Comparison of ENCODE assay signal across 7 mouse cellular contexts in genomic region chr19:36056502-36057221, GRCm38 (mm10). TPM values are rescaled to one million over a fixed set of nuclear protein-coding genes. Genes with fewer than 3 reads are reported as not detected.
DNase-seq lines count a peak whose midpoint lies in the region; ATAC-seq and TF ChIP-seq lines count a peak whose summit lies in the region.

No protein-coding gene starts in this region.

- H3K36me3 ChIP-seq in embryonic facial prominence, embryonic 15.5 days = no peaks in the 10 kb centered on the region
- no peaks in the 10 kb centered on the region for H3K36me3 ChIP-seq in limb, embryonic 10.5 days

- H3K4me3 ChIP-seq in bone marrow, adult 2 months (replicated peaks; ENCODE audit: control insufficient read depth, low read depth, low read length) = no peak overlapping the region
- peak overlapping the region; percentile 54 for H3K4me3 ChIP-seq in embryonic facial prominence, embryonic 15.5 days (replicated peaks)
- H3K4me3 ChIP-seq in limb, embryonic 10.5 days = peak overlapping the region; percentile 65

- no peaks in the 10 kb centered on the region for H3K4me1 ChIP-seq in bone marrow, adult 2 months (ENCODE audit: control insufficient read depth, insufficient read depth, low read length)
- H3K4me1 ChIP-seq in embryonic facial prominence, embryonic 15.5 days = peaks cover 11% of the 10 kb centered on the region; the same call in 1 of the 2 replicates
- peaks cover 7% of the 10 kb centered on the region for H3K4me1 ChIP-seq in limb, embryonic 10.5 days

- no peaks in the 10 kb centered on the region for H3K9me3 ChIP-seq in embryonic facial prominence, embryonic 15.5 days (replicated peaks)
- no peaks in the 10 kb centered on the region for H3K9me3 ChIP-seq in limb, embryonic 10.5 days (replicated peaks)

- ATAC-seq in embryonic facial prominence, embryonic 15.5 days (ENCODE audit: insufficient number of reproducible peaks, low FRiP score, low TSS enrichment, low read depth) = no peak

- no peak for TF ChIP-seq CTCF in bone marrow, adult 2 months (IDR thresholded peaks at IDR 0.05; ENCODE audit: control insufficient read depth, insufficient read depth, low read length)

- WGBS in bone marrow, adult 2 months = 11% methylated on average over 49 of the region's 49 CpGs
- WGBS in embryonic facial prominence, embryonic 15.5 days = 8% methylated on average over 49 of the region's 49 CpGs
- WGBS in limb, embryonic 10.5 days = 8% methylated on average over 49 of the region's 49 CpGs

- H3K27me3 ChIP-seq in embryonic facial prominence, embryonic 15.5 days = peaks cover 44% of the 10 kb centered on the region
- peaks cover 56% of the 10 kb centered on the region for H3K27me3 ChIP-seq in limb, embryonic 10.5 days (ENCODE audit: low read depth, poor library complexity, severe bottlenecking)

- peak; percentile 8 for DNase-seq in layer of hippocampus, adult 11-12 months (ENCODE audit: low spot score)
- DNase-seq in layer of hippocampus, postnatal 14 days (ENCODE audit: low spot score in 2 of 2) = no peak
- DNase-seq in limb, embryonic 10.5 days (ENCODE audit: low spot score) = no peak
- DNase-seq in right cerebral cortex, adult 2 months (ENCODE audit: low spot score in 2 of 2) = peak; percentile 15 to 29
- no peak for DNase-seq in cerebellum, adult 11 months

- peak overlapping the region; percentile 27; the same call in 1 of the 2 replicates for H3K27ac ChIP-seq in bone marrow, adult 2 months (ENCODE audit: control insufficient read depth, insufficient read depth, low read depth, low read length, poor library complexity)
- H3K27ac ChIP-seq in embryonic facial prominence, embryonic 15.5 days (replicated peaks) = no peak overlapping the region
- H3K27ac ChIP-seq in limb, embryonic 10.5 days = peak overlapping the region; percentile 19; the same call in 1 of the 2 replicates

- TF ChIP-seq POLR2A in bone marrow, adult 2 months (IDR thresholded peaks at IDR 0.05; ENCODE audit: borderline replicate concordance, control insufficient read depth, low read depth, low read length) = no peak

- no peak overlapping the region for H3K9ac ChIP-seq in embryonic facial prominence, embryonic 15.5 days

- H3K4me2 ChIP-seq in embryonic facial prominence, embryonic 15.5 days (replicated peaks) = peak overlapping the region; percentile 93

RNA-seq across cellular contexts. Expression of gene Htr7, which starts 0.6 kb away (rescaled TPM):
- total RNA-seq in layer of hippocampus, postnatal 14 days (2021) = 10 to 100 TPM; 14.2 to 15.9 TPM
- polyA plus RNA-seq in bone marrow, adult 2 months (2011; ENCODE audit: insufficient read depth, insufficient read length, low replicate concordance, missing spikeins) = not detected in 2 replicates
- 0.58 and 0.60 TPM in 2 replicates for polyA plus RNA-seq in embryonic facial prominence, embryonic 15.5 days (2015; fragmentation: Nextera tagmentation; extraction: Ambion mirVana)
- not detected in 2 replicates for polyA plus RNA-seq in limb, embryonic 10.5 days (2016; fragmentation: Nextera tagmentation; extraction: Ambion mirVana)

RNA-seq across cellular contexts. Expression of gene Rpp30, which starts 26.9 kb away (rescaled TPM):
- 10 to 100 TPM; 15.0 to 18.0 TPM for total RNA-seq in layer of hippocampus, postnatal 14 days (2021)
- 3.6 and 7.5 TPM in 2 replicates for polyA plus RNA-seq in bone marrow, adult 2 months (2011; ENCODE audit: insufficient read depth, insufficient read length, low replicate concordance, missing spikeins)
- 59.5 and 62.2 TPM in 2 replicates for polyA plus RNA-seq in embryonic facial prominence, embryonic 15.5 days (2015; fragmentation: Nextera tagmentation; extraction: Ambion mirVana)
- 99.7 and 104 TPM in 2 replicates for polyA plus RNA-seq in limb, embryonic 10.5 days (2016; fragmentation: Nextera tagmentation; extraction: Ambion mirVana)

Comparison
In these comparisons a context has a peak if more than half of its experiments do, and no peak if none do; other contexts are left out.
1. DNase-seq: peak in layer of hippocampus, adult 11-12 months (single experiment) and right cerebral cortex, adult 2 months (2 of 2); none in layer of hippocampus, postnatal 14 days (0 of 2), limb, embryonic 10.5 days (single experiment) and cerebellum, adult 11 months (single experiment).